Mouse (Mus musculus) ES-Bruce4 (cell line): ENCODE data around the gene Mrpl20.

ENCODE experiments used
- CTCF ChIP-seq: IDR thresholded peaks from one replicate; pipeline ENCODE4 v1.8.1; 2011; ENCODE audit warnings: low read depth, low read length
- EP300 ChIP-seq: IDR thresholded peaks from 2 replicates; pipeline ENCODE4 v1.6.1; 2011; ENCODE audit warnings: low read depth, low read length; ENCODE audit not compliant: insufficient read depth
- POLR2A ChIP-seq: IDR thresholded peaks from one replicate; pipeline ENCODE4 v1.8.1; 2011; ENCODE audit warnings: low read length; ENCODE audit not compliant: insufficient read depth

GRCm38 (mm10) chr4:155821025-155821424 lies 18.3 kb downstream of the Mrpl20 start:
- TF ChIP-seq CTCF (peak; percentile 1), POLR2A (no peak), EP300 (no peak)
